Mouse (Mus musculus) megakaryocyte, embryonic 14.5 days (primary cell): ENCODE measurements around the gene St8sia1. TPM values are rescaled to one million over a fixed set of nuclear protein-coding genes. Genes with fewer than 3 reads are reported as not detected.

Experiments used
- H3K27me3 ChIP-seq: replicated peaks from 2 replicates; pipeline ENCODE3; 2012; ENCODE audit warnings: inconsistent platforms
- H3K36me3 ChIP-seq: replicated peaks from 2 replicates; pipeline ENCODE3; 2012; ENCODE audit warnings: low read length, inconsistent platforms, mixed read lengths
- H3K4me1 ChIP-seq: 2 replicates; pipeline ENCODE4 v1.6.1; 2012; ENCODE audit warnings: inconsistent platforms
- H3K4me3 ChIP-seq: replicated peaks from 2 replicates; pipeline ENCODE3; 2012; ENCODE audit warnings: moderate library complexity, mild to moderate bottlenecking, inconsistent platforms
- H3K9me3 ChIP-seq: 2 replicates; pipeline ENCODE4 v1.6.1; 2012; ENCODE audit warnings: inconsistent platforms
- FLI1 ChIP-seq: IDR thresholded peaks from 2 replicates; pipeline ENCODE4 v1.6.1; 2012; ENCODE audit warnings: low read length, inconsistent platforms, mixed read lengths
- GATA1 ChIP-seq: IDR thresholded peaks from 3 replicates; pipeline ENCODE4 v1.6.1; 2012; ENCODE audit warnings: mixed read lengths, low read length, inconsistent platforms, borderline replicate concordance
- polyA plus RNA-seq: library from polyadenylated mRNA; stranded (reverse); fragments of >175 nt; gene quantifications from 2 replicates; pipeline ENCODE4 v1.2.3, GENCODE M21; 2012; ENCODE audit warnings: low replicate concordance; ENCODE audit not compliant: insufficient read depth

The St8sia1 gene
- polyA plus RNA-seq, 1 experiment: 0.04 TPM

DNA sequence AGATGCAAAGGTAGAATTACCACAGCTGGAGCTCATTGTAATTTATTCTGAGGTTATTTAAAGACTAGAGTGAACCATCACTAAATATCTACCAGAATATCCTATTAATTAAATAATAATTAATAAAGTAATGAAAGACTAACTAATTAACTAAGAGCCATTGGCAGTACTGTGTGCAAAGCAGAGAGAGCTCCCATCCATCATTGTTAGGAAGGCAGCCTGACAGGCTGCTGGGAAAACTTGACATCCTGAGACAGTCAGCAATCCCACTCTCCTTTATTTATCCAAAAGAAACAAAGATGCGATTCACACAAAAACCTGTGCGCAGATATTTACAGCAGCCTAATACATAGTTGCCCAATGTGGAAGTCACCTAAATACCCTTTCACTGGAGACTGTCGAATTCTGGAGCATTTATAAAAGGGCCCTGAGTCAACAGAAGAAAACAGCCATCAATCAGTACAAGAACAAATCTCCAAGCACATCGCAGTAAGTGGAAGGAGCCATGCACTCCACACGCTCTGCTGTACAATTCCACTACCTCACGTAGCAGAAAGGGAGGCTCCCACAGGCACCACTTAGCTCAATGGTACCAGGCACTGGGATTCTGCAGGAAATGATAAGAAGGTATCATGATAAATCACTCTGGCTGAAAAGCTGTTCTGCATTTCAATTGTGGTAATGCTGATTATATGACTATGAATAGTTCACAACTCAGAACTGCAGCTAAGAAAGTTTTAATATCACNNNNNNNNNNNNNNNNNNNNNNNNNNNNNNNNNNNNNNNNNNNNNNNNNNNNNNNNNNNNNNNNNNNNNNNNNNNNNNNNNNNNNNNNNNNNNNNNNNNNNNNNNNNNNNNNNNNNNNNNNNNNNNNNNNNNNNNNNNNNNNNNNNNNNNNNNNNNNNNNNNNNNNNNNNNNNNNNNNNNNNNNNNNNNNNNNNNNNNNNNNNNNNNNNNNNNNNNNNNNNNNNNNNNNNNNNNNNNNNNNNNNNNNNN is 15.7 kb upstream of the St8sia1 start:
- no peak overlapping the region for H3K4me3 ChIP-seq
- TF ChIP-seq GATA1: no peak
- TF ChIP-seq FLI1: no peak
- peaks cover 3% of the 10 kb centered on the region for H3K27me3 ChIP-seq
- peaks cover 13% of the 10 kb centered on the region for H3K4me1 ChIP-seq
- peaks cover 21% of the 10 kb centered on the region for H3K9me3 ChIP-seq
- H3K36me3 ChIP-seq: no peaks in the 10 kb centered on the region

DNA sequence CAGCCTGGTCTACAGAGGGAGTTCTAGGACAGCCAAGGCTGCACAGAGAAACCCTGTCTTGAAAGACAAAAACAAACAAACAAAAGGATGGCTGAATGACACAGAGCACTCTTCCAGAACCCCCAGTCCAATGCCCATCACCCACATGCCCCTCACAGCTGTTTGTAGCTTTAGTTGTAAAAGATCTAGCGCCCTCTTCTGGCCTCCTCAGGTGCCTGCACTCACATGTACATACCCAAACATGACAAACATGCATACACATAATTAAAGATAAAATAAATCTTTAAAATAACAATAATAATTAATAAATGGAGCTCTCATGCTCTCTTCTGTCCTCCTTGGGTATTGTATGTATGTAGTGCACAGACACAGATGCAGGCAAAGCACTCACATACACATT is 13.0 kb upstream of the St8sia1 start:
- H3K27me3 ChIP-seq: peaks cover 13% of the 10 kb centered on the region
- TF ChIP-seq GATA1 (no peak), FLI1 (no peak)
- no peaks in the 10 kb centered on the region for H3K36me3 ChIP-seq
- H3K4me1 ChIP-seq: peaks cover 12% of the 10 kb centered on the region
- no peak overlapping the region for H3K4me3 ChIP-seq
- H3K9me3 ChIP-seq: peaks cover 16% of the 10 kb centered on the region

DNA sequence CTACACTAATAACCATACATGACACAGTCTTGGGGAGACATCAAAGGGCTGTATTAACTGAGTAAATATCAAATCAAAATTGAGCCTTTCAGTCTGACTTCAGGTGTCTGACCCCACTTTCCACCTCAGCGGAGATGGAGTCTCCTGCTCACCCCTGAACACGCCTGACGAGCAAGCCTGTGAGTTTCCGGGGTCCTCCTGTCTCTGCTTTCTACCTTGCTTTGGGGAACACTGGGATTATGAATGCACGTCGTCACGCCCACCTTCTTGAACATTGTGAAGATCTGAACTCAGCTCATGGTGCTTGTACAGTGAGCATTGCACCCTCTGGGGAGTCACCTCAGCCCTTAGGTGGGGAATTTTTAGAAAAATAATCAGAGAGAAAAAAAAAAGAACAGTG is 9.0 kb upstream of the St8sia1 start:
- Histone ChIP-seq H3K27me3 (peaks cover 10% of the 10 kb centered on the region), H3K9me3 (peaks cover 8% of the 10 kb centered on the region), H3K4me1 (no peaks in the 10 kb centered on the region), H3K4me3 (no peak overlapping the region), H3K36me3 (no peaks in the 10 kb centered on the region)
- TF ChIP-seq FLI1 (no peak), GATA1 (no peak)

DNA sequence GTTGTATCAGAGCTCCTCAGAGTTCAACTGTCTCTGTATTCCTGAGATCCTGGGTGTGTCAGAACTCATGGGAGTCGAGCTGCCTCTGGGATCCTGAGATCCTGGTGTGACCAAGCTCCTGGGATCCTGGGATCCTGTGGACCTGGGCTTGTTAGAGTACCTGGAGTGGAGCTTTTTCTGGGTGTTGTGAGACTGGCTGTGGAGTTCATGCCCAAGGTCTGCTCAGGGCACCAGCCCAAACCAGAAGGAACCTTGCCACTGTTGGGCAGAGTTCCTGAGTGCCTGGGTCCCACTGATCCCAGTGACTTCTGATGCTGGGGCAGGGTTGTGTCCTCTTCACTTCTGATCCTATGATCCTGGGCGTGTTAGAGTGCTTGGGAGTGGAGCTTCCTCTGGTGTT is 8.0 kb upstream of the St8sia1 start:
- TF ChIP-seq GATA1 (no peak), FLI1 (no peak)
- H3K27me3 ChIP-seq: peaks cover 13% of the 10 kb centered on the region

DNA sequence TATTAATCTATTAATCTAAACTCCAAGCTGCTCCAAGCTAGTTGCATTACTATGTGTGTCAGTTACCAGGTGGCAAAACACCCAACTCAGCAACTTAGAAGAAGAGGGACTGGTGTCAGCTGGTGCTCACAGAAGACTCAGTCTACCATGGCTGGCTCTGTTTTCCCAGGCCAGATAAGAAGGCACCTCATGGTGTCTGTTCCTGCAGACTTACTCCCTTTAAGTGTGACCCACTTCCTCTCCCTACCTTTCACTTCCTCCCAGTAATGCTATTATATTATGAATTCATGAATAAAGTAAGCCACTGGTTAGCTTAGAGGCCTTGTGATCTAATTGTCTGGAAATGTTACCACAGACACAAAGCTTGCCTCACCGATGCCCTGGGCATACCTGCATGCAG is 3.2 kb upstream of the St8sia1 start:
- Histone ChIP-seq H3K36me3 (no peaks in the 10 kb centered on the region), H3K27me3 (peaks cover 44% of the 10 kb centered on the region), H3K4me3 (no peak overlapping the region), H3K4me1 (peaks cover 23% of the 10 kb centered on the region), H3K9me3 (peaks cover 7% of the 10 kb centered on the region; the same call in 1 of the 2 replicates)
- TF ChIP-seq GATA1 (no peak), FLI1 (no peak)

More for the DNA sequence above, 8.0 kb upstream of the St8sia1 start:
- no peaks in the 10 kb centered on the region for H3K36me3 ChIP-seq
- 0 out of 2 replicates have a peak, but pooled peaks cover 3% of the 10 kb centered on the region for H3K4me1 ChIP-seq
- no peaks in the 10 kb centered on the region for H3K9me3 ChIP-seq
- no peak overlapping the region for H3K4me3 ChIP-seq

DNA sequence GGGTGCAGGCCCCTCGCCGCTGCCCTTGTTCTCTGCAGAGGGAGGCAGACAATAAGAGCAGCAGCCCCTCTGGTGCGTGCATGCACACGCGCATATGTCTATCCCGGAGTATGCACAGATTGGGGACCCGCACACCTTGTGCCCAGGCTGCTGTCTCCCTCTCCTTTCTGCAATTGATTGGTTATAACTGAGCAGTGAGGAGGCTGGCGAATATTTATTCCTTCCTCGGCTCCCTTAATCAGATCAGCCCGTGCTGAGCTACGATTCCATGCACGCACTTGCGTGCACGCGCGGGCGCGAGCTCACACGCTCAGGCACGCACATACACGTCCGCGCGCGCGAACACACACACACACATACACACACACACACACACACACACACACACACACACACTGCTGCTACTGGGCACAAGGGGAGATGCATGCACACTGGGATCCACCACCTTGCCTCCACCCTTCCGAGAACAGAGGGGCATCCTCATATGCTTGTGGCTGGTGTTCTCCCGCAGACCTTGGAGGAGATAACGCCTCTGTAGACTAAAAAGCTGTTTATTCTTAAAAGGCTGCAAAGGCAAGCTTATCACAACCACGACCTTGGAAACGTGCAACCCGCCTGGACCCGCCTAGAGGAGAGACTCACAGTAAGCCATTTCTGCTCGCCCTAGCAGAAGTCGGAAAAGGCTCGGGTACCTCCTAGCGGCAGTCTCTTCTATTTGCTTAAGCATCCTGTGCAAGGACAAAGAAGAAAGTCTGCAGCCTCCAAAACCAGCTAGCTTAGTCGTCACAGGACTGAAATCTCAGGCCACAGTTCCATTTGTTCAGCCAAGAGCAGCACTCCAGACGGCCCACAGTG is 506 bp upstream of the St8sia1 start:
- peaks cover 23% of the 10 kb centered on the region for H3K4me1 ChIP-seq
- H3K36me3 ChIP-seq: no peaks in the 10 kb centered on the region
- peaks cover 10% of the 10 kb centered on the region for H3K9me3 ChIP-seq
- peaks cover 62% of the 10 kb centered on the region for H3K27me3 ChIP-seq
- H3K4me3 ChIP-seq: peak overlapping the region; percentile 93
- TF ChIP-seq FLI1: no peak
- no peak for TF ChIP-seq GATA1

DNA sequence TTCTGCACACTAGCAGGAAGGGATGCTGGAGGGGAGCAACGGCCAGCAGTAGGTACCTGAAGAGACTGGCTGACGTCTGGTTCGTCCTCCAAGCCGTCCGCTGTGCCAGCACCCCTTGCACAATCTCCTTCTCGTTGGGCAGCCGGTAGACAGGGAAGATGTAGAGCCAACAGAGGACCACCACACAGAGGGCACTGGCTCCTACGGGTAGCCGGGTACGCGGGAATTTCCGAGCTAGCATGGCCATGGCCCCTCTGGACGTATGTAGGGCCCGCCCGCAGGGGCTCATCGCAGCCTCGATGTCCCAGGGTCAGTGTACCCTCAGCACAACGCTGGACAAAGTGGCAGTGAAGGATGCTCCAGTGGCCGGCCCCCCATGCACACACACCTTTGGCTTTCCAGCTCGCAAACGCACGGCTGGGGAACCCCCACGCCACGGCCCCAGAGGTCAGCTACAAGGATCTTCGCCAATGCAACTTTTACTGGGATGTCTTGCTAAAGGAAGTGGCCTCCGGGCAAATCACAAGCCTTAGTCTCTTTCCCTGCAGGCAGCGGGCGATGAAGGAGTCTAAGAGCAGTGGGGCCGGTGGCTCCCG is 674 bp downstream of the St8sia1 start:
- no peaks in the 10 kb centered on the region for H3K36me3 ChIP-seq
- peaks cover 63% of the 10 kb centered on the region for H3K27me3 ChIP-seq
- TF ChIP-seq FLI1: no peak
- no peak for TF ChIP-seq GATA1
- peaks cover 10% of the 10 kb centered on the region for H3K9me3 ChIP-seq
- peak overlapping the region; percentile 93 for H3K4me3 ChIP-seq
- H3K4me1 ChIP-seq: peaks cover 23% of the 10 kb centered on the region

DNA sequence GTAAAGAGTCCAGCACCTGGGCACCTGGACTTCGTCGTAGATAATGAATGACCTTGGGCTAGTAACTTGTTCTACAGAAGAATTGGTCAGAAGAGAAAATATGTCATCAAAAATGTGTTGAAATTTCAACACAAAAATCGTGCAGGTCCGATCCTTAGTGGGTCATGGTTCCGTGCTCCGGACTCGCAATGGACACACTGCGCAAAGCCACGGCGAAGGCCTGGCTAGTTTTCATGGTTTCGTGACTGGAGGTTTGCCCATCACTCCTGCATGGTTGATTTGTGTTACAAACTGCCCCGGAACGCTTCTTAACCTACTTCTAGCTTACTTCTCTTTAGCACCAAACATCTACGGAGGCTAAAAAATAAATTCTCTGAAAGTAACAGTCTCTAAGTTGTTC is 1.4 kb downstream of the St8sia1 start:
- no peak for TF ChIP-seq GATA1
- TF ChIP-seq FLI1: no peak
- peaks cover 69% of the 10 kb centered on the region for H3K27me3 ChIP-seq
- H3K4me1 ChIP-seq: peaks cover 23% of the 10 kb centered on the region
- no peaks in the 10 kb centered on the region for H3K36me3 ChIP-seq
- H3K4me3 ChIP-seq: no peak overlapping the region
- H3K9me3 ChIP-seq: peaks cover 10% of the 10 kb centered on the region

DNA sequence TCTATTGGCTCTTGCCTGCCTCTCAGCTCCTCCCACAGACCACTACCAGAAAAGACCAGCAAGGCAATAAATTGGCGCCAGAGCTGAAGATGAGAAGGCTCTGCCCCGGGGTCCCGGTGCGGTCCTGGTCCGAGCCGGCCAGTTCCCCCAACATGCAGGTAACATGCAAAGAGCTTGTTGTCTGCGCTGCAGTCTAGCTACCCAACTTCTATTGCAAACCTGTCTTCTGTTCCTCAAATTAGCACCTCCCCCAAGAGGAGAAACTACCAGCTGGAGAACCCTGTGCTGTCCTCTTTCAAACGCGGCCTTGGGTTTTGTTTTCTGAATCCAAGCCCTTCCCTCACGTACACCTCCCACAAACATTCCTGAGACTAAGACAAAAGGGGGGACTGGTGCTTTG is 1.8 kb downstream of the St8sia1 start:
- Histone ChIP-seq H3K9me3 (peaks cover 10% of the 10 kb centered on the region), H3K4me1 (peaks cover 22% of the 10 kb centered on the region), H3K27me3 (peaks cover 68% of the 10 kb centered on the region), H3K36me3 (no peaks in the 10 kb centered on the region), H3K4me3 (no peak overlapping the region)
- no peak for TF ChIP-seq GATA1
- no peak for TF ChIP-seq FLI1
